Mouse (Mus musculus) midbrain, embryonic 15.5 days (tissue): ENCODE measurements around the gene Gal. TPM values are rescaled to one million over a fixed set of nuclear protein-coding genes. Genes with fewer than 3 reads are reported as not detected.
A peak's percentile ranks its signal among the peaks of the same experiment; 100 is the strongest.

ENCODE experiments used
- ATAC-seq: fragments of 200-750 bp; cut with Nextera tagmentation; replicated peaks from 2 replicates; pipeline ENCODE4 v1.8.0; 2017; ENCODE audit warnings: moderate TSS enrichment
- H3K27ac ChIP-seq: fragments of 300-500 bp; sonication (generic); 2 replicates; pipeline ENCODE4 v1.5.1; 2015; ENCODE audit warnings: mild to moderate bottlenecking, inconsistent platforms
- H3K27me3 ChIP-seq: fragments of 300-500 bp; sonication (generic); replicated peaks from 2 replicates; pipeline ENCODE4 v1.6.1; 2015; ENCODE audit warnings: inconsistent platforms
- H3K36me3 ChIP-seq: fragments of 300-500 bp; sonication (generic); replicated peaks from 2 replicates; pipeline ENCODE4 v1.6.1; 2015; ENCODE audit warnings: inconsistent platforms
- H3K4me1 ChIP-seq: fragments of 300-500 bp; sonication (generic); 2 replicates; pipeline ENCODE4 v1.6.1; 2015; ENCODE audit warnings: inconsistent platforms
- H3K4me2 ChIP-seq: fragments of 300-500 bp; sonication (generic); 2 replicates; pipeline ENCODE4 v1.6.1; 2015; ENCODE audit warnings: inconsistent platforms, mild to moderate bottlenecking, moderate library complexity
- H3K4me3 ChIP-seq: fragments of 300-500 bp; sonication (generic); 2 replicates; pipeline ENCODE4 v1.5.1; 2015; ENCODE audit warnings: mild to moderate bottlenecking, inconsistent platforms
- H3K9ac ChIP-seq: fragments of 300-500 bp; sonication (generic); 2 replicates; pipeline ENCODE4 v1.6.1; 2015; ENCODE audit warnings: mild to moderate bottlenecking, inconsistent platforms
- H3K9me3 ChIP-seq: fragments of 300-500 bp; sonication (generic); 2 replicates; pipeline ENCODE4 v1.6.1; 2016; ENCODE audit warnings: inconsistent platforms
- WGBS: fragments of 180-500 bp; shearing (Covaris S2); methylation state at CpG from one replicate; pipeline ENCODE4 v1.1.7; 2015; ENCODE audit warnings: mixed read lengths; 5-methylcytosine and 5-hydroxymethylcytosine counted together
- polyA plus RNA-seq: library from polyadenylated mRNA; unstranded; fragments of >200 nt; fragmentation: Nextera tagmentation; extraction: Ambion mirVana; gene quantifications from 2 replicates; pipeline ENCODE4 v1.2.1, GENCODE M21; 2015

Gene Gal
- 9.8 and 12.5 TPM in 2 replicates for polyA plus RNA-seq

DNA sequence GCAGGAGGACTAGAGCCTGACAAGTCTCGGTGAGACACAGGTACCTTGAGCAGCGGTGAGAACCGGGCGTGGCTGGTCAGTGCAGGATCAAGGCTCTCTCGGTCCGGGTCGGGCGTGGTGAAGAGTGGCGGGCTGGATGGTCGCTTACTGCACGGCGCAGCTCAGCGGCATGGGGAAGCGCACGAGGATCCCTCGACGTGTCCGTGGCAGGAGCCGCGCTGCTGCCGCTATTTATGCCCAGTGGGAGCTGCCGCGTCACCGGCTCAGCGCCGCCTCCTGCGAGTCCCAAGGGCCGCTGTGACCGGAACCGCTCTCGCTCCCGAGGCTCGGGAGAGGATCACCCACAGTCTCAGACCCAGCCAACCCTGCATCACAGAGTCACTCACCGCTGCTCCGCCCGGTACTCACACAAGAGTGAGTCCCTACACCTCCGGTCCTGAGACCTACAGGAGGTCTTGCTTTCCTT, at the start of gene Gal:
Gal (minus strand) TSS at position 277 of the 466 bp plus-strand sequence.
- peaks cover 7% of the 10 kb centered on the region for H3K4me1 ChIP-seq
- peak within 1 kb of the TSS; percentile 53 for H3K4me2 ChIP-seq
- no peaks in the 10 kb centered on the region for H3K36me3 ChIP-seq
- no peaks in the 10 kb centered on the region for H3K9me3 ChIP-seq
- no peak within 1 kb of the TSS for H3K27ac ChIP-seq
- peak within 1 kb of the TSS; percentile 35 for H3K4me3 ChIP-seq
- peak within 1 kb of the TSS; percentile 25; the same call in 1 of the 2 replicates for H3K9ac ChIP-seq
- ATAC-seq = peak; percentile 49
- WGBS = 7% methylated on average over 37 of the region's 37 CpGs
- H3K27me3 ChIP-seq = peaks cover 15% of the 10 kb centered on the region; the same call in 1 of the 2 replicates

DNA sequence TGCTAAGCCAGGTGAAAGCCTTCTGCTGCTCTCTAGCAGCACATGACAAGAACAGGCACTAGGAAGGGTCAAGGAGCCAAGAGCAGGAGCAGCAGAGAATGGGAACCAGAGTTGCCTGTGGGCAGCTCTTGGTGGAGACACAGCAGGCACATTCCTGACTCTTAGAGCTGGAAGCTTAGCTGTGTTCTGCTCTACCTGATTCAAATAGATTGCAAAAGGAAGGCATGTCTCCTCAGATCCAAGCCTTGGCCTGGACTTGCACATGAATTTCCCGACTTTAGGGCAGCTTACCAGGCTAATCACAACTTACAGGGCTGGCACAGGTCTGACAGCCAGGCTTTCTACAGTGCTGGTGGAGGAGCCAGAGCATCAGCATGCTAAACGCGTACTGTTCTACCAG, 45.6 kb upstream of the Gal start:
- Histone ChIP-seq H3K4me1 (no peaks in the 10 kb centered on the region), H3K27ac (no peak overlapping the region), H3K27me3 (no peaks in the 10 kb centered on the region), H3K9me3 (no peaks in the 10 kb centered on the region), H3K4me3 (no peak overlapping the region), H3K9ac (no peak overlapping the region), H3K4me2 (no peak overlapping the region), H3K36me3 (peaks cover 83% of the 10 kb centered on the region)
- WGBS = 94% methylated on average over 3 of the region's 3 CpGs
- no peak for ATAC-seq

DNA sequence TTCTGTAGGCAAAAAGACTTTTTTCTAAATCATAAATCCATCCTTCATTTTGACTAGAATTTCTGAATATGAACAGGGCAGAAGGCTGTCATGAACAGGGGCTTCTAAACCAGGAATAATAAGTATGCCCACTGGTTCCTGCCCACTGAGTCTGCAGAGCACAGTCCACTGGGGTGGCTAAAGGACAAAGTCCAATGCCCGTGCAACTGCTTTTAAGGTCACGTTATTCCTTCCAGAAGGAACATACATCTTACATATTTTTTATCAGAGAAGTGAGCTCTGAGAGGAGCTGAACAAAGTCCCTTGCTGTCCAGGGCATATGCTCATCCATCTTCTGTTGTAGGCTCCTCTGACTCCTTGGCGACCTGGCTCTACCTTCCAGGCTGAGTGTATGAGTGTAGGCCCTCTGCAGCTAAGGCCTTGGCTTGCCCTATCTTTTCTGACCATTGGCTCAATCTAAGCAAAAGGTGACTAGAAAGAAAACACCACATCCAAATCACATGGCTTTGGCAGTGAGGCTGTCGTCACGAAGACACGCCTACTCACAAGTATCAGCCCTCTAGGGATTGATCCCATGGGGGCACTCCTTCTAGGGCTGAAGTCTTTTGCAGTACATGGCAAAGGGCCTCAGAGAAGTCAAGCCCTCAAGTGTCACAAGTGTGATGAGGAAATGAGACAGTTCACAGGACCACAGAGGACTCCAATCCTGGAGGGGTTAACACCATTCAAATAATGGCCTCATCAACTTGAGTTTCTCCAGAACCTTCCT, 44.2 kb upstream of the Gal start:
- no peak overlapping the region for H3K4me2 ChIP-seq
- no peak overlapping the region for H3K27ac ChIP-seq
- H3K4me3 ChIP-seq = no peak overlapping the region
- whole genome bisulfite sequencing = 94% methylated on average over 6 of the region's 6 CpGs
- no peaks in the 10 kb centered on the region for H3K9me3 ChIP-seq
- no peaks in the 10 kb centered on the region for H3K4me1 ChIP-seq
- no peak overlapping the region for H3K9ac ChIP-seq
- peaks cover 78% of the 10 kb centered on the region for H3K36me3 ChIP-seq
- no peaks in the 10 kb centered on the region for H3K27me3 ChIP-seq
- ATAC-seq = no peak

DNA sequence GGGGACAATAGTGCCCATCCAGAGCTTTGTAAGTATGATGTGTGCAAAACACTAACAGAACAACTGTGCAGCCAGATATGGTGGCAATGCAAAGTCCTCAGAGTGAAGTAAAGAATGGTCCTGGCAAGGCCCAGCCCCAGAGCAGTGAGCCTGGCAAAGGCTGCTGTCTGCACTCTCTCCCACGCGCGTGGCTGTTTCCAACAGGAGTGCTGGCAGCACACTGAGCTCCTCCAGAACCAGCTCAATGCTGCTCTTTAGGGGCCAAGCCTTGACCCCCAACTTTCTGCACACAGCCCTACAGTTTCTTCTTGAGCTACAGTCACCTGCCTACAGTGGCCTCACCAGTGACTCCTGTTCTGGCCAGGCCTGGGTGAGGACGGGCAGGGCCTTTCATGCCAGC, 43.4 kb upstream of the Gal start:
- Histone ChIP-seq H3K4me1 (no peaks in the 10 kb centered on the region), H3K9ac (no peak overlapping the region), H3K4me2 (no peak overlapping the region), H3K27me3 (no peaks in the 10 kb centered on the region), H3K36me3 (peaks cover 71% of the 10 kb centered on the region), H3K4me3 (no peak overlapping the region), H3K27ac (no peak overlapping the region), H3K9me3 (no peaks in the 10 kb centered on the region)
- WGBS = 95% methylated on average over 4 of the region's 4 CpGs
- no peak for ATAC-seq

DNA sequence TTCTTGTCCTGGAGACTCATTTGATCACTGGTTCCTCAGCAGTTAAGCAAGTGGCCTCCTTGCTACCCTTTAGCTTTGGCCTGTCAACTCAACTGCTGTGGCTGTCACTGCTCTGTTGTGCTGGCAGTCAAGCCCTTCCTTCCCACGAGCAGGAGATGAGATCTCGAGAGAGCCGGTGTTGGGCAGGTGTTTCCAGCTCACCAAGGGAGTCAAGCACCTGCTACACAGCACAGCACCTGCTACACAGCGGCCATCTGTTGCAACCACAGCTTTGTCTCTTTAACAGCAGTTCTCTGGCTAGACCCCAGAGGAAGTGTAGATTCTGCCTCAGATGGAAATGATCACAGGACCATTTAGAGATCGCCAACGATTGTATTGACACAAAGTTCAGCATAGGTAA, 37.3 kb upstream of the Gal start:
- Histone ChIP-seq H3K27ac (peak overlapping the region; percentile 7; the same call in 1 of the 2 replicates), H3K4me2 (no peak overlapping the region), H3K27me3 (no peaks in the 10 kb centered on the region), H3K36me3 (peaks cover 24% of the 10 kb centered on the region), H3K4me1 (peaks cover 9% of the 10 kb centered on the region), H3K9ac (no peak overlapping the region), H3K4me3 (no peak overlapping the region), H3K9me3 (no peaks in the 10 kb centered on the region)
- peak; percentile 57; the same call in 1 of the 2 replicates for ATAC-seq
- WGBS = 51% methylated on average over 6 of the region's 6 CpGs

DNA sequence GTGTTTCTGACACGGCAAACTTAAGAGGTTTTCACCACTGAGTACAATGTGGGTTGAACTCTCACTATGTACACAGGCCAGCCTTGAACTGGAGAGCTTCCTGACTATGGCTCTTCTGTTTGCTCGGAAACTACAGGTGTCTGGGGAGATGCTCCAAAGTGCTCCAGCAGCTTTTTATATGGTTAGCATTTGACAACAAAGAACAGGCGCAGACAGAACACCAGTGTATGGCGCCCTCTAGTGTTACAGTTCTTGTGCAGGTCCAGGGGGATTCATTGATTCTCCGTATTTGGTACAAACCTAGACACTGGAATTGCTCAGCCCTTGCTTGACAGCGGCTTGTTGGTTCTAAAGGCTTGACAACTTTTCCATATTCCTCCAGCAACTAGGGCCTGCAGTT, 36.8 kb upstream of the Gal start:
- Histone ChIP-seq H3K27ac (peak overlapping the region; percentile 7; the same call in 1 of the 2 replicates), H3K9me3 (no peaks in the 10 kb centered on the region), H3K4me3 (no peak overlapping the region), H3K4me1 (peaks cover 9% of the 10 kb centered on the region), H3K4me2 (no peak overlapping the region), H3K27me3 (no peaks in the 10 kb centered on the region), H3K36me3 (peaks cover 20% of the 10 kb centered on the region; the same call in 1 of the 2 replicates), H3K9ac (no peak overlapping the region)
- 25% methylated on average over 6 of the region's 6 CpGs for WGBS
- ATAC-seq = peak; percentile 83

DNA sequence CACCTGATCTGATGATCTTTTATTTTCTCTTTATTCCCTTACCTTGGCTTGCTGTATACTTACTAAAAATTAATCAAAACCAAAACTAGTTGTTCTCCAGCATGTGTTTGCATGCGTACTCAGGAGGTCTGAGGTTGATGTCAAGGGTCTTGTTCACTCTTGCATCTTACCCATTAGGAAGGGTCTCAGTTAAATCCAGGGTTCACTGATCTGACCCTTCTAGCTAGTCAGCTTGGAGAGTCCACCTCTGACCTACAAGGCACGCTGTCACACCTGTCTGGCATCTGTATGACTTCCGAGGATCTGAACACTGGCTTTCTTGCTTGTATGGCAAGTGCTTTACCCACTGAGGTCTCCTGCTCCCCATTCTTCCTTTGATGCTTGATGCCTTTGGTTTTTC, 36.4 kb upstream of the Gal start:
- Histone ChIP-seq H3K27me3 (no peaks in the 10 kb centered on the region), H3K9ac (no peak overlapping the region), H3K4me2 (no peak overlapping the region), H3K4me1 (peaks cover 9% of the 10 kb centered on the region), H3K9me3 (no peaks in the 10 kb centered on the region), H3K36me3 (peaks cover 15% of the 10 kb centered on the region; the same call in 1 of the 2 replicates), H3K4me3 (no peak overlapping the region), H3K27ac (no peak overlapping the region)
- 93% methylated on average over 3 of the region's 3 CpGs for WGBS
- ATAC-seq = peak; percentile 37; the same call in 1 of the 2 replicates

DNA sequence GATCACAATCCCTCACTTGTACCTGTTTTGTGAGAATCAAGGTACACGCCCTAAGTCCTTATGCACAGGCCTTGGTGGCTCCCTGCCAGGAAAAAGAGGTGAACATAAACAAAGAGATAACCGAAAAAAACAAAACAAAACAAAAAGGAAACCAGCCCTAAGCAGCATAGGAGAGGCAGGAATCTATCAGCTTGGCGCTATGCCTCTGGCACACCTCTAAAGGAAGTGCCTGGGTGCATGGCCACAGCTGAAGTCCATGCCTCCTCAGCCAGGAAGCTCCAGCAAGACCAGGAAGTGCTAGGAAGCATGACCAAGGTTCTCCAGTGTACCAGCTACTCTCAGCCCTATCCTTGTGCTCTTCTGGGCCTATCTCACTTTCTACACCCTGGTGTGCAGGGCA, 34.9 kb upstream of the Gal start:
- 0 out of 2 replicates have a peak, but pooled peaks cover 2% of the 10 kb centered on the region for H3K36me3 ChIP-seq
- H3K4me3 ChIP-seq = no peak overlapping the region
- 81% methylated on average over 3 of the region's 3 CpGs for WGBS
- H3K9me3 ChIP-seq = no peaks in the 10 kb centered on the region
- H3K4me1 ChIP-seq = peaks cover 9% of the 10 kb centered on the region
- no peak overlapping the region for H3K9ac ChIP-seq
- no peak for ATAC-seq
- H3K27me3 ChIP-seq = no peaks in the 10 kb centered on the region
- no peak overlapping the region for H3K4me2 ChIP-seq
- no peak overlapping the region for H3K27ac ChIP-seq

DNA sequence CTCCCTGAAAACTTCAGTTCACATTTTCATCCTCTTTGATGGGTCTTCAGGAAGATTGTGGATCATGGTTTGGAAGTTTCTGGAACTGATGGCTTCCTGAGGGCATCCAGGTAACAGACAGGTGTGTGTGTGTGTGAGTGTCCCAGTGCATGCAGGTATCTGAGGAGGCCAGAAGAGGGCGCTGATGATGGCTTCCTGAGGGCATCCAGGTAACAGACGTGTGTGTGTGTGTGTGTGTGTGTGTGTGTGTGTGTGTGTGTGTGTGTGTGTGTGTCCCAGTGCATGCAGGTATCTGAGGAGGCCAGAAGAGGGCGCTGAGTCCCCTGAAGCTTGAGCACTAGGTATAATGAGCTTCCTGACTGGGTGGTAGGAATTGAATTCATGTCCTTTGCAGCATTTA, 33.0 kb upstream of the Gal start:
- Histone ChIP-seq H3K9ac (no peak overlapping the region), H3K4me1 (peaks cover 9% of the 10 kb centered on the region), H3K27ac (no peak overlapping the region), H3K27me3 (no peaks in the 10 kb centered on the region), H3K9me3 (no peaks in the 10 kb centered on the region), H3K4me3 (no peak overlapping the region), H3K36me3 (no peaks in the 10 kb centered on the region), H3K4me2 (no peak overlapping the region)
- WGBS = 67% methylated on average over 3 of the region's 3 CpGs
- no peak for ATAC-seq

DNA sequence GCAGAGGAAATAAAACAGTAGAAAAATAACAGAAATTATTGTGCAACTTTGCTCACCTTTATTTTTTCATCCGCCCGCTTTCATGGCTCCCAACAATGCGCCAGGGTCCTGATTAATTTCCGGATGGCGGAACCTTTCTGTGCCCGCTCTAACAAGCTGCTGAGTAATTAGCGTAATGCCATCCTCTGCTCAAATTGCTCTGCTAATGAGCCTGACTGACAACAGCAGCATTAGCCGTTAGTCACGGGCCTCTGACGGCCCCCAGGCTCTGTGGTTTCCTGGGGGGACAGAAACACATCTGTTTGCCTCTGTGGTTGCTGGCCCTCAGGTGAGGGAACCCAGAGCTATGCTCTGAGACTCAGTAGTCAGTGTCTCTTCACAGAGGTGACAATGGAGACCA, 26.7 kb upstream of the Gal start:
- Histone ChIP-seq H3K4me3 (no peak overlapping the region), H3K4me2 (no peak overlapping the region), H3K36me3 (no peaks in the 10 kb centered on the region), H3K4me1 (no peaks in the 10 kb centered on the region), H3K9ac (no peak overlapping the region), H3K9me3 (no peaks in the 10 kb centered on the region), H3K27me3 (no peaks in the 10 kb centered on the region), H3K27ac (0 out of 2 replicates have a peak overlapping the region, but pooled peaks have one; percentile 17)
- ATAC-seq = 0 out of 2 replicates have a peak, but pooled peaks have one; percentile 50
- 50% methylated on average over 10 of the region's 10 CpGs for WGBS

DNA sequence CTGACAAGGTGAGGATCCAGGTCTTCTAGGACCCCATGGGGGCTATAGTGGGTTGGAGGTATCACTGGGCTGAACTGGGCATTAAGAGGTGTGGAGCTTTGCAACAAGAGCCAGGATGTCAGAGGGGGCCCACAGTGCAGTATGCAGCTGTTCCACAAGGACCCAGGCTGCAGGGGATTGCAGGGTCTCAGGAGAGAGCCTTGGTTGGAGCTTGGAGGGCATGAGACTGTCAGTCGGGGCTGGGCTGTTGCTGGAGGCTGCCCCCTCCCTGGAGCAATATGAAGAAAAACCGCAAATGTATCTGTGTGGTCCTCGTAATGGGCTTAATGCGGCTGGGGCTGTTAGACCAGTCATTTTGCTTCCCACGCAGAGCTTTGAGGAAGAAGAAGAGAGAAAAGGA, 26.3 kb upstream of the Gal start:
- Histone ChIP-seq H3K9me3 (no peaks in the 10 kb centered on the region), H3K4me1 (no peaks in the 10 kb centered on the region), H3K4me3 (no peak overlapping the region), H3K4me2 (no peak overlapping the region), H3K27me3 (no peaks in the 10 kb centered on the region), H3K9ac (no peak overlapping the region), H3K27ac (no peak overlapping the region), H3K36me3 (no peaks in the 10 kb centered on the region)
- WGBS = 56% methylated on average over 5 of the region's 5 CpGs
- ATAC-seq = no peak

DNA sequence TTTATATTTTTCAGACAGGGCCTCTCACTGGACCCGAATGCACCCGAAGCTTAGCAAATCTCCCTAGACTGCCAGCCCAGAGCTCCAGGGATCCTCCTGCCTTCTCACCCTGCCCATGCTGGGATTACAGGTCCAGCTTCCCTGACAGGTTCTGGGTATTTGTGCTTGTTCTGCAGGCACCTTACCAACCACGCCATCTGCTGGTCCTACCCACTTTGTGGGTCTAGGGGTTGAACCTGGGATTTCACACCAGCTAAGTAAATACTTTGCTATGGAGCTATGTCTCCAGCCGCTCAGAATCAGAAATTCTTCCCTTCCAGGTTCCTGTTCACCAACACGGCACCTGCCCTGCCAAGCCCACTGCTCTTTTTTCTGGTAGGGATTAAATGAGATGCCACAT, 23.6 kb upstream of the Gal start:
- Histone ChIP-seq H3K27me3 (no peaks in the 10 kb centered on the region), H3K4me3 (no peak overlapping the region), H3K4me1 (no peaks in the 10 kb centered on the region), H3K4me2 (no peak overlapping the region), H3K9me3 (no peaks in the 10 kb centered on the region), H3K27ac (no peak overlapping the region), H3K36me3 (no peaks in the 10 kb centered on the region), H3K9ac (no peak overlapping the region)
- no peak for ATAC-seq
- 74% methylated on average over 5 of the region's 5 CpGs for WGBS

DNA sequence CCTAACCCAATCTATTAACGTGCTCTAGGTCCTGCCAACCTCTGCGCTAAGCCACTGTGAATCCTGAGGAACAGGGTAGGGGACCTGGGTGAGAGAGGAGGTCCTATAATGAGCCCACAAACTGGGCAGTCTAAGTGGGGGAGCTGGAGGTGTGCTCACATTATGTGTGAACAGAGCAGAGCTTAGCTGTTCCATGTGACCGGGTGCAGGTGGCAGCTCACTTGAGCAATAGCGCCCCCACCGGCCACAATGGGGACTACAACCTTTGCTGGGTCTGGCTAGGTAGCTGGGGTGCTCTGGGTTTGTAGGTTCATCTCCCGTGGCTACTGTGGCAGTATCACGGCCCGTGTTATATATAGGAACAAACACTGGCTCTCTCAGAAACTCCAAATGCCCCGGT, 22.5 kb upstream of the Gal start:
- Histone ChIP-seq H3K4me1 (no peaks in the 10 kb centered on the region), H3K4me2 (no peak overlapping the region), H3K9ac (no peak overlapping the region), H3K27ac (no peak overlapping the region), H3K27me3 (no peaks in the 10 kb centered on the region), H3K4me3 (no peak overlapping the region), H3K36me3 (no peaks in the 10 kb centered on the region), H3K9me3 (no peaks in the 10 kb centered on the region)
- ATAC-seq = 0 out of 2 replicates have a peak, but pooled peaks have one; percentile 51
- WGBS = 60% methylated on average over 9 of the region's 9 CpGs
